Mouse (Mus musculus): ENCODE measurements at regions not wholly inside any gene's neighbourhood (a gene's known extent, or its start where the extent isn't known, plus 50 kb on each side); places are given as distances from the start of the nearest gene placed in this dataset.

- no peak for ATAC-seq (replicated peaks; ENCODE audit: low FRiP score, poor library complexity, severe bottlenecking)
These were observed 335.9 kb downstream of the Rnf144a start for GRCm38 (mm10) chr12:26079061-26079625.

GRCm38 (mm10) chr12:26075638-26076254 lies 339.3 kb downstream of the Rnf144a start:
- ATAC-seq (replicated peaks; ENCODE audit: low FRiP score, poor library complexity, severe bottlenecking) = no peak

GRCm38 (mm10) chr12:26072180-26072579 lies 342.9 kb downstream of the Rnf144a start:
- ATAC-seq (replicated peaks; ENCODE audit: low FRiP score, poor library complexity, severe bottlenecking) = no peak

- ATAC-seq (replicated peaks; ENCODE audit: low FRiP score, poor library complexity, severe bottlenecking) = no peak
These were observed 343.4 kb downstream of the Rnf144a start for GRCm38 (mm10) chr12:26071610-26072009.

- ATAC-seq (replicated peaks; ENCODE audit: low FRiP score, poor library complexity, severe bottlenecking) = no peak
These were observed 346.4 kb downstream of the Rnf144a start for GRCm38 (mm10) chr12:26068685-26069008.

- no peak for ATAC-seq (replicated peaks; ENCODE audit: low FRiP score, poor library complexity, severe bottlenecking)
These were observed 347.0 kb downstream of the Rnf144a start for GRCm38 (mm10) chr12:26067866-26068684.

GRCm38 (mm10) chr12:26060378-26060777 lies 354.7 kb downstream of the Rnf144a start:
- ATAC-seq (replicated peaks; ENCODE audit: low FRiP score, poor library complexity, severe bottlenecking) = no peak

- ATAC-seq (replicated peaks; ENCODE audit: low FRiP score, poor library complexity, severe bottlenecking) = no peak
These were observed 356.0 kb downstream of the Rnf144a start for GRCm38 (mm10) chr12:26059090-26059489.

- no peak for ATAC-seq (replicated peaks; ENCODE audit: low FRiP score, poor library complexity, severe bottlenecking)
These were observed 357.5 kb downstream of the Rnf144a start for GRCm38 (mm10) chr12:26057491-26058054.

- ATAC-seq (replicated peaks; ENCODE audit: low FRiP score, poor library complexity, severe bottlenecking) = no peak
These were observed 368.1 kb downstream of the Rnf144a start for GRCm38 (mm10) chr12:26046991-26047390.

GRCm38 (mm10) chr12:26045321-26045720 lies 369.7 kb downstream of the Rnf144a start:
- no peak for ATAC-seq (replicated peaks; ENCODE audit: low FRiP score, poor library complexity, severe bottlenecking)

GRCm38 (mm10) chr12:26012951-26013350 lies 402.1 kb downstream of the Rnf144a start:
- ATAC-seq (replicated peaks; ENCODE audit: low FRiP score, poor library complexity, severe bottlenecking) = no peak

GRCm38 (mm10) chr12:25994063-25994462 lies 421.0 kb downstream of the Rnf144a start:
- no peak for ATAC-seq (replicated peaks; ENCODE audit: low FRiP score, poor library complexity, severe bottlenecking)

- no peak for ATAC-seq (replicated peaks; ENCODE audit: low FRiP score, poor library complexity, severe bottlenecking)
These were observed 423.1 kb downstream of the Rnf144a start for GRCm38 (mm10) chr12:25991801-25992525.

GRCm38 (mm10) chr12:25982545-25982944 lies 432.5 kb downstream of the Rnf144a start:
- ATAC-seq (replicated peaks; ENCODE audit: low FRiP score, poor library complexity, severe bottlenecking) = no peak

GRCm38 (mm10) chr12:25978335-25978734 lies 436.7 kb downstream of the Rnf144a start:
- ATAC-seq (replicated peaks; ENCODE audit: low FRiP score, poor library complexity, severe bottlenecking) = no peak

- ATAC-seq (replicated peaks; ENCODE audit: low FRiP score, poor library complexity, severe bottlenecking) = no peak
These were observed 456.5 kb downstream of the Rnf144a start for GRCm38 (mm10) chr12:25958584-25958983.

GRCm38 (mm10) chr12:25957547-25957946 lies 457.5 kb downstream of the Rnf144a start:
- no peak for ATAC-seq (replicated peaks; ENCODE audit: low FRiP score, poor library complexity, severe bottlenecking)

- ATAC-seq (replicated peaks; ENCODE audit: low FRiP score, poor library complexity, severe bottlenecking) = no peak
These were observed 467.9 kb downstream of the Rnf144a start for GRCm38 (mm10) chr12:25947107-25947506.

GRCm38 (mm10) chr12:25946121-25946520 lies 468.9 kb downstream of the Rnf144a start:
- no peak for ATAC-seq (replicated peaks; ENCODE audit: low FRiP score, poor library complexity, severe bottlenecking)

All from erythroid progenitor cell, adult 5-6 weeks (primary cell).